Mouse (Mus musculus) E14TG2a.4 (cell line): ENCODE measurements around the gene Zfhx2.

Experiments used
- CTCF ChIP-seq: conservative IDR thresholded peaks from 2 replicates; pipeline ENCODE4 v1.5.1; 2014; ENCODE audit warnings: low read length
- NANOG ChIP-seq: IDR thresholded peaks from 2 replicates; pipeline ENCODE4 v1.6.1; 2014; ENCODE audit warnings: borderline replicate concordance, low read length, mixed read lengths
- POU5F1 ChIP-seq: IDR thresholded peaks from 2 replicates; pipeline ENCODE4 v1.6.1; 2014; ENCODE audit warnings: low read length, borderline replicate concordance

DNA sequence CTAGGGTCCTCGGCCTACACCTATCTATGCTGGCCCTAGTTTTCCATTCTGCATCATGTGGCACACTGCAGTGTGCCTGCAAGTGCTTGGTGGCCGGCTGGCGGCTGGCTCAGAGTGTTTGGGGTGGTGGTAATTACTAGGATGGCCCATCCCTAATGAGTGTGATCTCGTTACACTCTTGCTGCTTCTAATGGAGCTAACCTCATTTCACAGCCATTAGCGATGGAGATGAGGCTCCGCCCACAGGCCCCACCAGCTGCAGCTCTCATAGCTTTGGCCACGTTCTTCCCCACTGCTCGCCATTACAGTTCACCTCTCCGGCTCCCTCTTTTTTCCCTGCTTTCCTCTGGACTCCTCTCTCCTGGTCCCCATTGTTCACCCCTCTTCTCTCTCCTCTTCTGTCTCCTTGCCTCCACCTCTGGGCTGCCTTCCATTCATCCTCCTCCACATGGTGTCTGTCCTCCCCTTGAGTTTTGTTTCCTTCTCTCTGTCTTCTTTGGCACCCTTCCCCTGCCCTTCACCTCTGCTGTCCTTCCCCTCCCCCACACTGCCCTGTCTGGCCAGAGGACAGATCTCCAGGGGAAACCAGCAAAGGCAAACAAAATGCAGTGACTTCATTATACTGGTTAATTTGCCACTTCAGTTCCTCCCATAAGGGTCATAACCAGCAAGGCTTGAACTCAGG, 6.7 kb downstream of the Zfhx2 start:
- no peak for TF ChIP-seq NANOG
- no peak for TF ChIP-seq CTCF
- TF ChIP-seq POU5F1 = no peak
